Mouse (Mus musculus) megakaryocyte-erythroid progenitor cell, adult 5-6 weeks (primary cell): ENCODE results near the gene Spata13. TPM values are rescaled to one million over a fixed set of nuclear protein-coding genes. Genes with fewer than 3 reads are reported as not detected.

ENCODE experiments used
- ATAC-seq: replicated peaks from 2 replicates; pipeline ENCODE4 v1.8.0; 2016; ENCODE audit warnings: mild to moderate bottlenecking, inconsistent platforms; ENCODE audit not compliant: severe bottlenecking, poor library complexity, low FRiP score, low TSS enrichment
- total RNA-seq, 2 experiments: library from RNA; stranded (forward) in 1 of 2; stranded (reverse) in 1 of 2; fragments of 200-1000, 215-1000 nt in 1 of 2; fragments of >200 nt in 1 of 2; fragmentation: Nextera tagmentation in 1 of 2; gene quantifications; 2 replicates each; pipeline ENCODE4 v1.2.3; 2014 to 2017

The Spata13 gene
- total RNA-seq (2014; fragmentation: Nextera tagmentation) (1.7 and 2.7 TPM in 2 replicates), total RNA-seq (2017) (3.0 and 3.4 TPM in 2 replicates)

GRCm38 (mm10) chr14:60633961-60634864 lies at the start of gene Spata13:
Spata13 (plus strand) TSS chr14:60634001.
- peak; percentile 92 for ATAC-seq

- no peak for ATAC-seq
Measured at GRCm38 (mm10) chr14:60586687-60587453, 46.9 kb upstream of the Spata13 start.

- no peak for ATAC-seq
Measured at GRCm38 (mm10) chr14:60589001-60589400, 44.8 kb upstream of the Spata13 start.

DNA sequence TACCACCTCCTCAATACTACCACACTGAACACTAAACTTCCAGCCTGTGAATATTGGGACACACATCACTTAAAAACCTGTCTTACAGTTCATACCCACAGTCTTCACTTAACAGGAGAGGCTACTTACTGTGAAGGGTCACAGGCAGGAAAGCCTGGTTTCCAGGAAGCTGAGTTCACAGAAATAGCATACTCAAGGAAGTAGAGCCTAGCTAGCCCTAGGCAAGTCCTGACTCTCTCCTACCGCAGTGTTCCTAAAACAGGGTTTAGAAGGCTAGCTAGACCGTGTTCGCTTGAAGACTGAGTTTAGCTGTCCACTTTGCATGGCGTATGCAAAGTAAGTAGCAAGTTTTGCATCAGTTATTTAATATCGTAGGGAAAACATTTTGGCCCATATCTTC lies 41.5 kb upstream of the Spata13 start:
- ATAC-seq, result no peak

DNA sequence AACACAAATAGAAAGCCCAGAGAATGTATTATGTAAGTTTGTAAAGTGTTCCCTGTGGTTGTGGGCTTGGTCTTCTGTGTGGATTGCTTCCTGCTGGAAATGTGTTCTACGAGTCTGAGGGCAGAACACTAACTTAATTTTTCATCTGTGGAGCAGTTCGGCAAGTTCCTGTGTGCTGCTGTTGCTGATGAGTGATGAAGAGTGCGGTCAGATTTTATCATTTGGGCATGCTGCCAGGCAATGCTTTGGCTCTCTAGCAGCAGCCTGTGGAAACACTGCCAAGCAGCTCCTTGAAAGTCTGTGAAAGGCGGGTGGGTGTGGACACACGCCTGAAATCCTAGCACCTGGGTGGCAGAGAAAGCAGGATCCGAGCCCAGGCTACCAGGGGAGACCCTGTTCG lies 41.0 kb upstream of the Spata13 start:
- peak; percentile 47; the same call in 1 of the 2 replicates for ATAC-seq

- ATAC-seq, result no peak
Measured at GRCm38 (mm10) chr14:60597571-60597970, 36.2 kb upstream of the Spata13 start.

DNA sequence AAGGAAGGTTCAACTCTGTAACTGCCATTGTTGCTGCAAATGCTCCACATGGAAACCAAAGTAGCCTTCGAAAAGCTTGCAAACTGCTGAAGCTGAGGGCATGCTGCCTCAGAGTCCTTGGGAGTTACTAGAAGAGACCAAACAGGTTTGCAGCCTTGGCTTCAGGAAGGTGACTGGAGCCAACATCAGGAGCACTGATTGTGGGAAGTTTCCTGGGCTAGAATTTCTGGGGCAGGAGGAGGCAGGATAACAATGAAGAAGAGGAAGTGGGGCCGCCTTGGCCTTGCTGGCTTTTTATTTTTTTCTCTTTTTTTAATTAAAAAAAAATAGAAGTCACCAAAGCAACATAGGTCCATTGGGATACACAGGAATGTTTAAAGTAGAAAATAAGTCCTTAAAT lies 34.8 kb upstream of the Spata13 start:
- ATAC-seq, result no peak

DNA sequence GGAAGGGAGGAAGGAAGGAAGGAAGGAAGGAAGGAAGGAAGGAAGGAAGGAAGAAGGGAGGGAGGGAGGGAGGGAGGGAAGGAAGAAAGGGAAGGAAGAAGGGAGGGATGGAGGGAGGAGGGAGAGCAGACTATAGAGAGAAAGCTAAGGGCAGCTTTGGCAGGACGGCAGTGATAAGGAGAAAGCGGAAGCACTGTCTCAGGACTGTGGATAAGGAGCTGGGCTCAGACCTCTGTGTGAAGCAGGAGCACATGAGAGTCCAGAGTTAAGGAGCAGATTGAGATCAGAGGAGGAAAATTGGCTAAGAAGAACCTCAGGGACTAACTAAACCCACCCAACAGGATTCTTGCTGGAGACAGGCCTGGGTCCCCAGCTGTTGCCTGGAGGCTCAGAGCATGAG lies 28.2 kb upstream of the Spata13 start:
- ATAC-seq, result no peak

DNA sequence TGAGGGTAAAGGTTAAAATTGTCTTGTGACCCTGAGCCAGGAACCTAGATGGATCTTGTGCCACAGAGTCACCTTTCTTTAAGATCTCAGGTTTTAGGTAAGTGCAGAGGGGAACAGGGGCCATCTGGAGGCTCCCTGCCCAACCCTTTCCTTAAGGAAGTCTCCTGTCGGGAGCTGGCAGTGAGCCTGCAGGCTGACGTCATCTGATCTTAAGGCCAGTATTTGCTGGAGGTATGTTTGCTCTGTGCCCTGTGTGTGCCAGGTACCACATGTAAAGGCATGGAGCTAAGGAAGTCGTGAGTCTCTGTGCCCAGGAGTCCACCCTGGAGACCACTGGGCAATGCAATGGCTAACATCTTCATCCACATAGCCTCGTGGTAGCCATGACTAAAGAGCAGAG lies 27.6 kb upstream of the Spata13 start:
- no peak for ATAC-seq

- no peak for ATAC-seq
Measured at GRCm38 (mm10) chr14:60607743-60608142, 26.1 kb upstream of the Spata13 start.

GRCm38 (mm10) chr14:60609160-60609559 lies 24.6 kb upstream of the Spata13 start:
- ATAC-seq, result no peak

- no peak for ATAC-seq
Measured at GRCm38 (mm10) chr14:60612671-60613070, 21.1 kb upstream of the Spata13 start.

- ATAC-seq, result no peak
Measured at GRCm38 (mm10) chr14:60621076-60621475, 12.7 kb upstream of the Spata13 start.

- ATAC-seq, result no peak
Measured at GRCm38 (mm10) chr14:60625486-60625885, 8.3 kb upstream of the Spata13 start.

DNA sequence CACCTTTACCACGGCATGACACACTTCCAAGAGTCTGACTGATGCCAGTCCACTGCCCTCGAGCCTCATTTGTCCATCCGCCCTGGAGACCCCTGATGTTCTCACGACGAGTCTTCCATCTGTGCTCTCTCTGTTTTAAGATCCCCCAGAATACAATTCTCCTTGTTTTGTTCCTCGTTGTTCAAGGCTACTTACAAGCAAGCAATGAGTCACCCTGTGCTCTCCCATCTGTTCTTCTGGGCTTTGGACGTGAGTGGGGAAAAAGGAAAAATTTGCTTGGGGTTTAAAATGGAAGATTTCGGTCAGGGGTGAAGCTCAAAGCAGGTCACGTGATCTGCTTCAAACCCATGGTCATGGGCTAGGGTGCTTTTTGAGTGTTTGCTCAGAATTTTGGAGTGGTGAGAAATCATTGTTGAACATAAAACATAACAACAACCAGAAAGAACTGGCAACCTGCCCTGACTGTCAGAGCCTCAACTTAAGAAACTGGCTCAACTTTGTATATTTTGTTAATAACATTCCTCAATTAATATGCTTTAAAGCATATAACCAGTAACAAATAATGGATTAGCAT lies 3.8 kb upstream of the Spata13 start:
- no peak for ATAC-seq

GRCm38 (mm10) chr14:60630981-60631380 lies 2.8 kb upstream of the Spata13 start:
- ATAC-seq, result no peak

DNA sequence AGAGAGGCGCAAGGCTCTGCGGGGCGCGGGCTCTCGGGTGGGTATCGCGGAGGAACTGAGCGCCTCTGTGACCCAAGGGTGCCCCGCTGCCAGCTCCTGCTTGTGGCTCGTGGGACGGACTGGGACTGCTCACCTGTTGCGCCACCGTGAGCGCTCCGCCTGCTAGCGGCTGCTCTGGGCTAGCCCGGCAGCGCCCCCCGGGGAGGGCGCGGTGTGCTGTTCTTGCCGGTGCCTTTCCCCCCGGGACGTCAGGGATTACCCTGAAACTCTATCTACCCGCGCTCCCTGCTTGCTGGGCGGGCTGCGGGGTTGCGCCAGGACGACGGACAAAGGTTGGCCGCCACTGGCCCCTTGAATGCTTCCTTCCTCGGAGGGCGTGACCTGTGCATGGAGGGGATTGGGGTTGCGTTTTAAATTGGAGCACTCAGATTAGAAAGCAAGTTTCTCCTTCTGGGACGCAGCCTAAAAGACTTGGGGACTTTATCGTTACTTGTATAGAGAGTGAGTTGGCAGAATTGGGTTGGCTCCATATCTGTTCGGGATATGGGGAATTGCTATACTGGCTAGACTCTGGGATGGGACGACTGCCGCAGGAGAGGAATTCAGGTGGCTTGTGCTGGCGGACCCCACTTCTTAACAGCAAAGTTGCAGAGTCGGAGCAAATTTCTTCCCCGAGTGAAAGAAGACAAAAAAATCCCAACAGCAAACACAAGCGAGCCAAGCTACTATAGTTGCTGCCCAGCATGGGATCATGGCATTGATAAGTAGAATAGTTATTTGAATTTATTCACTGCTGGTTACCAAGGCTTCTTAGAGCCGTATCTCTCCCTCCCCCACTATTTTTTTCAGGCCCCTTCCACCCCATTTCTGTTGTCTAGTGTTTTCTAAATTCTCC lies 1.3 kb downstream of the Spata13 start:
- ATAC-seq, result peak; percentile 16; the same call in 1 of the 2 replicates

DNA sequence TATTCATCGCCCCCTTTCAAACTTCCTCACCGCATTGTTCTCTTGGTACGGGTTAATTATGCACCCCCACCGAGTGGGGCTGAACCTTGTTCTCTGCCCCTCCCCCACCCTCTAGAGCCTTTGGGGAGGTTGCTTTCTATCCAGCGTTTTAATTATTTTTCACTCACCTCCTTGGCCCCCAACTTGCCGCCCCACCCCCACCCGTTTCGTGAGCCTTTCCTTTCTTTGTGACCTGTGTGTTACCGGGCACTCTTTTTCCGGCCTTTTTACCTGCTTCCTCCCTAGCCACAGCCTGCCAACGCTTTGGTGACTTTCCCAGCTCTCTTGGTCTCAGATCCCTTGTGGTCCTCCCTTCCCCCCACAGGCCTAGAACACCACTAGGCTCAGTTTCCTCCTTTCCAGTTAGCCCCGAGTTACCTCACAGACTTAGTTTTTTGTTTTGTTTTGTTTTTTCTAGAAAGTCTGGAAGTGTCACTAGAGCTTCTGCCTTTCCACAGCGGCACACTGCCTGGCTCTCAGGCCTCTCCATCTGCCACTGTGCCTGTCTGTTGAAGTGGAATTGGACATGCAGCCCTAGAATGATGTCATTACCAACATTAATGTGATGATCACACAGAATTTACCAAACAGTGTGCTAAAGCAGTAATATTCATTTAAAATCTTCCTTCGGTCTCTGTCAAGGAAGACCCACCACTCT lies 2.3 kb downstream of the Spata13 start:
- no peak for ATAC-seq

DNA sequence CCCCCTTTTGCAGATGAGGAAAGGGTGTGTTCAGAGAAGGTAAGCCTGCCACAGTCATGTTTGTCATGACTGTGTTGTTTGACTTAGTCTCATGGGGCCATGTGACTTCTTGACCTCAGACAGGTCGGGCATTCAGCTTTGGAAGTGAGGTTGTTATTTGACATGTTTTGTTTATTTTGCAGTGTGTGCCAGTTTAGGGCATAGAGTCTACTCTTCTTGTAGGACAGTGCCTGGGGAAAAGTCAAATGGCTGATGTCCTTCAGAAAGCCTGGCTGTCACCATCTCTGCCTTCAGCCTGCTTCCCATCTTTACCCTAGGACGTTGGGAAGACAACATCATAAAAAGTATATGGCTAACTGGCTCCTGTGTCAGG lies 2.8 kb downstream of the Spata13 start:
- ATAC-seq, result no peak
